In the genomic region with DNA sequence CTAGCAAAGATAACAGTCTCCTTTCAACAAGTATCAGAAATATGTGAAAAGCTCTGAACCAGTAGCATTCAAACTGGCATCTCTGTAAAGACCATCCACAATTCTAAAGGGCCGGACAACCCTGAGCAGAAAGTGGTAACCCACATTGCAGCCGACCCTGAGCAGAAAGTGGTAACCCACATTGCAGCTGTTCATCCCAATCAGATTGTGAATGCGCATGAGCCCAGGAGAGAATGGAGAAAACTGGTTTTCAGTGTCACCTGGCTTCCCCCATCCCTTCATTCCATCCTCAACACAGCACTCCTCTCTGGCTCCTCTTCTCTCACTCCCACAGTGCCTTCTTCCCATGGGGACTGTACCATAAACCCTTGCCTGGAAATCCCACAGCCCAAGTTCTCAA, we compare ENCODE assay signal across 25 mouse cellular contexts. TPM values are rescaled to one million over a fixed set of nuclear protein-coding genes. Genes with fewer than 3 reads are reported as not detected.
"Had no signal": no experiment of that assay in that cellular context is flagged by ENCODE, and none has a peak within 500 bp of the region (broad histone marks: within the 10 kb centered on the region; RNA-seq: fewer than 3 reads in every experiment).

No protein-coding gene starts in this region.

- H3K4me3 ChIP-seq: neural tube, embryonic 12.5 days; neural tube, embryonic 13.5 days; neural tube, embryonic 15.5 days; stomach, embryonic 15.5 days had no signal

- H3K4me2 ChIP-seq: neural tube, embryonic 12.5 days; neural tube, embryonic 13.5 days; neural tube, embryonic 15.5 days; stomach, embryonic 15.5 days had no signal

- H3K36me3 ChIP-seq: neural tube, embryonic 12.5 days; neural tube, embryonic 13.5 days; neural tube, embryonic 15.5 days; stomach, embryonic 15.5 days had no signal

- DNase-seq: retina, postnatal 1 day; right cerebral cortex, adult 18-20 months; right cerebral cortex, postnatal 14 days; right cerebral cortex, postnatal 25 days; right cerebral cortex, postnatal 4 days; spleen, adult 18-20 months; thymus, adult 18-20 months; thymus, adult 2 months; thymus, postnatal 14 days; thymus, postnatal 25 days; thymus, postnatal 36 days; thymus, postnatal 4 days had no signal

- H3K27me3 ChIP-seq: neural tube, embryonic 12.5 days; neural tube, embryonic 13.5 days; neural tube, embryonic 15.5 days; stomach, embryonic 15.5 days had no signal

RNA-seq across cellular contexts. Expression of a gene that starts 9.0 kb away (rescaled TPM):
- total RNA-seq: neutrophil, adult 5-6 weeks had no signal
- polyA plus RNA-seq: neural tube, embryonic 12.5 days; neural tube, embryonic 13.5 days; neural tube, embryonic 14.5 days; neural tube, embryonic 15.5 days; small intestine, adult 2 months; spleen, adult 2 months; stomach, embryonic 14.5 days; stomach, embryonic 15.5 days; stomach, embryonic 16.5 days had no signal

RNA-seq across cellular contexts. Expression of a gene that starts 18.5 kb away (rescaled TPM):
- total RNA-seq: neutrophil, adult 5-6 weeks had no signal
- polyA plus RNA-seq: neural tube, embryonic 12.5 days; neural tube, embryonic 13.5 days; neural tube, embryonic 14.5 days; neural tube, embryonic 15.5 days; small intestine, adult 2 months; spleen, adult 2 months; stomach, embryonic 14.5 days; stomach, embryonic 16.5 days; thymus, postnatal 0 days had no signal

RNA-seq across cellular contexts. Expression of a gene that starts 32.6 kb away (rescaled TPM):
- total RNA-seq: neutrophil, adult 5-6 weeks had no signal
- polyA plus RNA-seq: small intestine, adult 2 months; spleen, adult 2 months; stomach, embryonic 14.5 days; stomach, embryonic 15.5 days; stomach, postnatal 0 days; urinary bladder, adult 2 months had no signal

RNA-seq across cellular contexts. Expression of a gene that starts 46.4 kb away (rescaled TPM):
- total RNA-seq: neutrophil, adult 5-6 weeks had no signal
- polyA plus RNA-seq: neural tube, embryonic 12.5 days; neural tube, embryonic 13.5 days; neural tube, embryonic 14.5 days; neural tube, embryonic 15.5 days; stomach, embryonic 14.5 days had no signal
